Mouse (Mus musculus): ENCODE results near the gene Psme1.

GRCm38 (mm10) chr14:55605743-55606459 lies 28.0 kb downstream of the Psme1 start:
- no peak for TF ChIP-seq CTCF (IDR thresholded peaks at IDR 0.05; ENCODE audit: insufficient read depth, low read depth, low read length)
- no peak for TF ChIP-seq POLR2A (IDR thresholded peaks at IDR 0.05; ENCODE audit: insufficient read depth, low read depth, low read length)
